Mouse (Mus musculus): ENCODE results near the gene Midn.
A peak's percentile ranks its signal among the peaks of the same experiment; 100 is the strongest.

Midn gene

DNA sequence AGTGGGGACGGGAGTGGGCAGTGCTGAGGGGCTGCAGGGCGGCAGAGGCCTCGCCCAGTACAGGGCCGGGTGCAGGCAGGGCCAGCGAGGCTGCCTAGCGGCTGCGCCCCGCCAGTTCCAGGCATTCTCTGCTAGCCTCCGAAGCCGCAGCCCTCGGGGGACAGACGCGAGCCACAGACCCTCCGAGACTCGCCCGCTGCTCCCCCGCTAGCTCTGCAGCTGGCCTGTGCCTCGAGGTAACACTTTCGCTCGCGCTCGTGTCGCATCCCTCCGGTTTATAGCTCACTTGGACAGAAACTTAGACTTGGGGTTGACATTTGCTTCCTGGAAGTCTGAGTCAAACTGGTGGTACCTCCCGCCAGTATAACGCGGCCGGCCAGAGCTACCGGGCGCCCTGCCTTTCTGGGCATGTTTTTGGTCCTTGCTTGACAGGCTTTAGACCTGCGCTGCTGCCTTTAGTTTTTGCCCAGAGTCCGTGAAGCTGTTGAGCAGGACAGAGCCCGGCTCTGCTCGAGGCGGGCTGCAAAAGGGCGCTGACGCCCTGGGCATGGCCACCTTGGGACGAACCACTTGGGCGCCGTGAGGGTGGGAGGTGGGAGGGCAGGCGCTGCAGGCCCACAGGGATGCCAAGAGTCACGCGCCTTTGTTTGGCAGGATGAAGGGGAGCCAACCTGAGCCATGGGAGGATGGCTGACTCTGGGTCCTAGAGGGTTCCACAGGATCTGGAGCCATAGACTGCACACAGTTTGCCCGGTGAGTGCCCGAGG is 23.9 kb downstream of the Midn start:
- DNase-seq (ENCODE audit: low spot score), result no peak

DNA sequence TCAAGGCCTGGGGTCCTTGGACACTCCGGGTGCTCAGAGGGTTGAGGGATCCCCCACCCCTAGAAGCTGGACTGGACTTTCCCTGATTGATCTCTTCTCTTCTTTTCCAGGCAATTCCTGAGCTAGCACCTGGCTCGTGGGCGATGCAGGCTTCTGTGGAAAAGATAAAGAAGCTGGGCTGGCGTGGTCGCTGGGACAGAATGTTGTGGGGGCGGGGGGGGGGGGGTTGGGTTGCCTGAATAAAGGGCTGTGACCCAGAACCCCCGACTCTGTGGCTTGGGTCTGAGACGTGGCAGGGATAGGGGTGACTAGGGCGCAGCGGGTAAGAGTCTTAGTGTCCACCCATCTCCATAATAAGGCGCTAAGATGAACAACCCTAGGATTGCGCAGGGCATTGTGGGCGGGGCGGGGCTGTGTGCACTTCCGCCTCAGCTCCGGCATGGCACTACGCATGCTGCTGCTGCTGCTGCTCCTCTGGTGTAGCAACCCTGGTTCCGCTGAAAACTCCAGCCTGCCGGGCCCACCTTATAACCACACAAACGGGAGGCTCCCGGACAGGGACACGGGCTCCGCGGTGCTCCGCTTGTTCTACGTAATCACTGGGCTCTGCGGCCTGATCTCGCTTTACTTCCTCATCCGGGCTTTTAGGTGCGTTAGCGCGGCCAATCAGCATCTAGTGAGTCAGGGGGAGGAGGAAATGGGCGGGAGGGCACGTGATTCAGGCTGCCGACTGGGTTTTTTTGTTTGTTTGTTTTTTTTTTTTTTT is 24.6 kb downstream of the Midn start, which contains the start of gene 1600002K03Rik:
Gene 1600002K03Rik, plus strand, starts transcription at position 418 of the 766 bp plus-strand sequence.
- DNase-seq (ENCODE audit: low spot score), result peak; percentile 88

DNA sequence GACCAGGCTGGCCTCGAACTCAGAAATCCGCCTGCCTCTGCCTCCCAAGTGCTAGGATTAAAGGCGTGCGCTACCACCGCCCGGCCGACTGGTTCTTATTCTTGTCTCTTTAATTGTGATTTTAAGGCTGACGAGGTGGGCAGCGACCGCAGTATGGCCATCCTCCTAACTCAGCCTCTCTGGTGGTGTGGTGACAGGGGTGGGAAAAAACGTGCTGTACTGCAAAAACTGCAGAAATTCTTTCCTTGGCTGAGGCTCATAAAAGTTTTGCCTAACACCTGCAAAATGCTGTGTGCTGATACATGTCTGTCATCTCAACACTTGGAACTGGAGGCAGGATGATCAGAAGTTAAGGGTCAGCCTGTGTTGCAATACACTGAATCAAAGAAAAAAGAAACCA is 25.3 kb downstream of the Midn start:
- no peak for DNase-seq (ENCODE audit: low spot score)

DNA sequence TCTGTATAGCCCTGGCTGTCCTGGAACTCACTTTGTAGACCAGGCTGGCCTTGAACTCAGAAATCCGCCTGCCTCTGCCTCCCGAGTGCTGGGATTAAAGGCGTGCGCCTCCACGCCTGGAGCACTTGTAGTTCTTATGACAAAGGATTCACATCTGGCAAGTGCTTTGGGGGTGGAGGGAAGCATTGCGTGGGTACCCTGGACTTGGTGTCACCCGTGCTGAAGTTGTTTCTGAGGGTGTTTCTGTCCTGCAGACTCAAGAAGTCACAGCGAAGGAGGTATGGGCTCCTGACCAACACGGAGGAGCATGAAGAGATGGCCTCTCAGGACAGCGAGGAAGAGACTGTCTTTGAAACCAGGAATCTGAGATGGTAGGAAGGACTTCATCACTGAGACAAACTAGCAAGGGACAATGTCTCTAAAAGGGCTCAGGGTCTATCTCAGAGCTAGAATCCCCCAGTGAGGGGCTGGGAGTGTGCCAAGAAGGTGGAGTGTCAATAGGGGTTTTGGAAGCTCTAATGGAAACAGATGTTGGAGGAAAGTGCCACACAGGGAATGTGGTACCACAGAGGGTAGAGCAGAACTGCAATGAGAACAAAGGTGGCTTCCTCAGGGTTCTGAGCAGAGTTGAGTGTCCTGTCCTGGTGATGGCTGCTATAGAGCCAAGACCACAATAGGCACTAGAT is 26.0 kb downstream of the Midn start:
- DNase-seq (ENCODE audit: low spot score), result no peak

DNA sequence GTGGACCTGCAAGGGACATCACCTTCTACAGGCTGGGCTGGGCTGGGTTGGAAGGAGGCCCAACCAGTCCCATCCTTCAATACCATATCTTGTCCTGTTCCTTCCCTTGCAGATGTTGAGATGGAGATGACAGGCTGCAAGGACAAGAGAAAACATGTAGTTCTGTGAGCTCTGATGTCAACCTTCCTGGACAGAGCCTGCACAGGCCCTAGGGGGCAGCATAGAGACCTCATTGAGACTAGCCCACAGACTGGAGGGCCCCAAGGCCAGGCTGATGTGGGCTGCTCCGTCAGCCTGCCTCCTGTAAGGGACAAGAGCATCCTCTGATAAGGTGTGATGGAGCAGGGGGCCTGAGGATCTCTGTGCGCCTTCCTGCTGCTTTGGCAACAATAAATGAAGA is 26.6 kb downstream of the Midn start:
- DNase-seq (ENCODE audit: low spot score), result no peak

DNA sequence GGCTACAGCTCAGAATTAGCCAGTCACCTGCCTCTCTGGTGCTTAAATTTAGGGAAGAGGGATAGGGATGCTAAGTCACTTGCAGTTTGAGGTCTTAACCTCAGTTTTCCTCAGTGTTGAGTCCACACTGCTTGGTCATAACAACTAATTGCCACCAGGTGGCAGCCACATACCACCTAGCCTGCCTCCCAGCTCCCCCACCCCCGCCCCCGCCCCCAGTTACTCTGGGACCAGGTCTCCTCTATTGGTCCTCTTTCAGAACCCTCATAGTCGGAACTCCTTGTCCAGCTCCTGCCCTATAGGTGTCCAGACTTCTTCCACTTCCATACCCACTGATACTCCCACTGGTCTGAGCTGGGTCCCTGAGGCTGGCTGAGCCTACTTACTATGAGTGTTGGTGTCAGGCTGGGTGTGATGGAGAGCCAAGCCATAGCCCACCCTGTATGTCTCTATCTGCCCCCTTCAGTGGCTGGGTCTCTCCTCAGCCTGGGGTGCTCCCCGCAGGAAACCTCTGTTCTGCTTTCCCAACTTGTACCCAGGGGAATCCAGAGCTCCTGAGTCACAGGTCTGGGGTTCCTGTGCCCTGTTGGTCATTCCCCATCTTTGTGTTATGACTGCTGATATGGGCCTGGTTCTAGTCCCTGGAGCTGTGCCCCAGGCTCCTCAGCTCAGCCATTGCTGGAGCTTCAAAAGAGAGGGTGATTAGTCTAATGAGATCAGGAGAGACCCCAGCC is 27.6 kb downstream of the Midn start:
- DNase-seq (ENCODE audit: low spot score), result no peak

DNA sequence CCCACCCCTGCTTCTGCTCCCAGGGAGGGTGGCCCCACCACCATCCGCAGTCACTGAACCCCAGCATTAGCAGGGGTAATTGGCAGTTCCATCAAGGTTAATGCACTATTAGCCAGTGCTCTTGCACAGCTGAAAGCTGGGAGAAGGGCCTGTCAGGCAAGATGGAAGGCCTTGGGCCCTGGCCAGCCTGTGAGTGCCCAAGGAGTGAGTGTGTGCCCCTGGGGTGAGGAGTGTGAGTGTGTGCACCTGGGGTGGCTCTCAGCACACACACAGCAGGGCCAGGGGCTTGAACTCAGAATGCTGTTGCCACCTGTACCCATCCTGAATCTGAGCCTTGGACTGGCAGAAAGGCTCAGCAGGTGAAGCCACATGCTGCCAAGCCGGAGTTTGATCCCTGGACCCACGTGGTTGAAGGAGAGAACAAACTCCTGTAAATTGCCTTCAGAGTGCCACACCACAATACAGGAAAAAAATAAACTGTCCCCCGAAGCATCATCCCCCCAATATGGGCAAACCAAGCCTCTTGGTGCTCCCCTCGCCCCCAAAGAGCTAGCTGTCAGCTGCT is 28.3 kb downstream of the Midn start:
- no peak for DNase-seq (ENCODE audit: low spot score)

DNA sequence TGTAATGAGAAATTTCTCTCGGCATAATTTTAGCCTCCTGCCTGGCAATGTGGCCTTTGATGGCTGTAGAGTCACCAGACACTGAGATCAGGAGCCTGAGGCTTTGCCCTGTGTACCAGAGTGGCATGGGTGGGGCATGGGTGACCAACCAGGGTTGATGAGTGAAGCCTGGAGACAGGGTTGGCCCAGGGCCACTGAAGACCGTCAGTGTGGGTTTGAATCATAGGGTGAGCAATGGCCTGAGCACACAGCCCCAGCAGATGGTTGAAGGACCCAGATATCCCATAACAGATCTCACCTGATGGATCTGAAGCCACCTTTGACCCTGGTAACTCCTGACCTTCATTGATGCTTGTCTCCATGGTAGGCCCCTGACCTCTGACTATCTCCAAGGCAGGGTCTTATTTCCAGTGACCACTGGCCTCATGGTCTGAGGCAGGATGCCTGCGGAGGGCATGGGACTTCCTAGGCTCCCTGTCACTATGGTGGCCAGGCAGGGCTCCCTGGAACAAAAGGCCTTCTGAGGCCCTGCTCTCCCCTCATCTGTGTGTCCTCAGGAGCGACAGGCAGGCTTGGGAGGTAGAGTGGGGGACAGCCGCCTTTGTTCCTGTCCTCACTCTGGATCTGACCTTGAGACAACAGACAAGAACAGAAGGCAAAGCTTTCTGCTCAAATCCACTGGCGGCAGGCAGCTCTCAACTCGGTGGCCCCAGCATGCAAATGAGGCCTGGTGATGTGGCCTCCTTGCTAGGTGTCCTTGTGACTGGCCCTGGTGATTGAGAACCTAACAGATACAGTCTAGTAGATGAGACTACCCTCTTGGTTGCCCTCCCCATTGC is 29.6 kb downstream of the Midn start:
- no peak for DNase-seq (ENCODE audit: low spot score)

DNA sequence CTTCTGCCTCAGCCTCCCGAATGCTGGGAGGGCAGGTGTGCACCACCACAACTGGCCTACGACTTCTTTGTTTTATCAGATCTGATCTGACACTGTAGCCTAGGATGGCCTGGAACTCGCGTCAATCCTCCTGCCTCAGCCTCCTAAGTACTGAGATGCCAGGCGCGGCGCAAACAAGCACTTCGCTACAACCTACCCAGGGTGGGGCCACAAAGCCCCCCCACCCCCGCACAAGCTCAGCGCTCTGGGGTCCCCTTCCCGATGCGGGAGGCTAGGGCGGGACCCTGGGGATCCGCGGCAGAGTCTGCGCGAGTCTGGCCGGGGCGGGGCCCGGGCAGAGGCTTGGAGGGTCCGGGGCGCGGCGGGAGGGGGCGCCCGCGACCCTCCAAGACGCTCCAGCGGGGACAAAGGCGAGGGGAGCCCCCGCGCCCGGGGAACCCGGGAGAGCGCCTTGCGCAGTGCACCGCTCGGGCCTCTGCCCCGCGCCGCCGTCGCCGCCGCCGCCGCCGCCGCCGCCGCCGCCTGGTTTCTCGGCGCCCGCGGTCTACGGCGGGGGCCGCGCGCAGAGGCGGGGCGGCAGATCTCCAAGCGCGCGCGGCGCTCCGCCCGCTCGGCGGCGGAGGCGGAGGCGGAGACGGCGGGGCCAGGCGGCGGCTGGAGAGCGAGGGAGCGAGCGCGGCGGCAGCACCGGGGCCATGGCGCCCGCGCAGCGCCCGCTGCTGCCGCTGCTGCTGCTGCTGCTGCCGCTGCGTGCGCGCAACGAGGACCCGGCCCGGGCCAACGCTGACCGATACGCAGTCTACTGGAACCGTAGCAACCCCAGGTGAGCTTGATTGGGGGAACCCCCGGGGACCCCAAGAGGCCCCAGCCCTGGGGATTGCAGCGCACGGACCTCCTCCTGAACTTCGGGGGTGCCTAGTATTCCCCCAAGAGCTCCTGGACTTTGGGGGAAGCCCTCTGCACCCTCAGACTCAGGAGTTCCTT is 31.3 kb downstream of the Midn start, which contains the start of gene Efna2:
Gene Efna2, plus strand, starts transcription at position 415 of the 984 bp plus-strand sequence.
- DNase-seq (ENCODE audit: low spot score), result no peak

DNA sequence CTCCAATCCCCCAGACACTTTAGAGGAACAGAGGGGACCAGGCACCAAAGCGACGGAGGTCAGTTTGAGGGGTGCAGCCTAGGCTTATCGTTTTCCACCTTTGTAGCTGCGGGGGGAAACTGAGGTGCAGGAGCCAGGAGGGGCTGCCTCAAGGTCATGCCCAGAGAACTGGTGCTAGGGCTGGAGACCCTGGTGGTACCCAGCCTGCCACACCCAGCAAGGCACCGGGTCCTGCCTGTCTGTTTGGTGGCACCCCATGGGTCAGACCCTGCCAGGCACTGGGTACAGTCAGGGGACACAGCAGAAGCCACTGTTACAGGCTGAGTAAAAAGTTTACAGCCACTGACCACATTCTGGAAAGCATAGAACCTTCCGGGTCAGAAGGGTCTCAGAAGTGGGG is 32.2 kb downstream of the Midn start:
- no peak for DNase-seq (ENCODE audit: low spot score)

DNA sequence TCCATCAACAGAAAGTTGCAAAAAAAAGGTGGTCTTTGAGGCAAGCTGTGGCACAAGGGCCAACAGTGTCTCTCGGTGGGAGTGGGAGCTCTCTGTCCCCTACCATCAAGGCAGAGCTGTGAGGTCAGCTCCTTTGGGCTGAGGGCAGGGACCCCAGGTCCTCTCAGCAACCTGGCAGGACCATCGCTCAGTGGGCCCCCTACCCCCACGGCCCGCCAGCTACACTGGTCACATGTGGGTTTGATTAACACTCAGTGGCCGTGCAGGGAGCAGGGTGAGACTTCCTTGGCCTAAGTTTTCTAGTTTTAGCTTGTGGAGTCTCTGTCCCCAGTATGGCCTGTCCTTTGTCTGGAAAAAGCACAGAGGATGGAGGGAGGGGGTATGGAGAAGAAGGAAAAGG is 32.8 kb downstream of the Midn start:
- no peak for DNase-seq (ENCODE audit: low spot score)

DNA sequence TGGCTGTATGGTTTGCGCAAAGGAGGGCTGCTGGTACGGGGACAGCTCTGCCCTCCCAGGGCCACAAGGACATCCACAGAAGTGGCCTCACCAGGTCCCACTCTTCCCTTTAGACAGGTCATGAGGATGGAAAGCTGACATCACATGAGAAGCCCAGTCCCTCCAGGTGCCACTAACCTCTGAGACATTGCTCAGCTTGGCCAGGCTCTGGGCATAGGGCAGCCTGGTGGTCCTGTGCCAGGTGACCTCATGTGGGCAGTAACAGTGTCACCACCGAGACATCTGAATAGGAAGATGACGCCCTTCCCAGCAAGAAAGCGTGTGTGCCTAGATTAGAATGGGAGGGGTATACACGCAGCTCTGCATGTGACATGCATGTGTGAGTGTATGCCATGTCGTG is 34.5 kb downstream of the Midn start:
- DNase-seq (ENCODE audit: low spot score), result no peak

DNA sequence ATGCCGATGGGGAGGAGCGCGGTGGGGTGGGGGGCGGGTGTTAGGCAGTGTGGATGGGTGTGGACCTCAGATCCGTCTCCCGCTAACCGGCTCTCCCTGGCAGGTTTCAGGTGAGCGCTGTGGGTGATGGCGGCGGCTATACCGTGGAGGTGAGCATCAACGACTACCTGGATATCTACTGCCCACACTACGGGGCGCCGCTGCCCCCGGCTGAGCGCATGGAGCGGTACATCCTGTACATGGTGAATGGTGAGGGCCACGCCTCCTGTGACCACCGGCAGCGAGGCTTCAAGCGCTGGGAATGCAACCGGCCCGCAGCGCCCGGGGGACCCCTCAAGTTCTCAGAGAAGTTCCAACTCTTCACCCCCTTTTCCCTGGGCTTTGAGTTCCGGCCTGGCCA is 38.6 kb downstream of the Midn start:
- no peak for DNase-seq (ENCODE audit: low spot score)

DNA sequence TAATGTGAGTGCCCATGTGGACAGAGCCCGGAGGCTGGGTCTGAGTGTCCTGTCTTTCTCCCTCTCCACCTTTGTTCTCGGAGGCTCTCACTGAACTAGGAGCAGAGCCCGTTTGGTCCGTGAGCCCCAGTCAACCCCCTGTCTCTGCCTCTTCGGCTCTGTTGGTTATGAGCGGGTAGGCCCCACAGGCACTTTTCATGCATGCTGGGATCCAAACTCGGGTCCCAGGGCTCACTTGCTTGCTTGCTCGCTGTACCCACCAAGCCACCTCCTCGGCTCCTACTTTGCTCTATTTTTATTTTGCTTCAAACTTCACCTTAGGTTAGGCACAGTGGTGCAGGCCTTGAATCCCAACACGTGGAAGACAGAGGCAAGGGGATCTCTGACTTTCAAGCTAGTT is 39.7 kb downstream of the Midn start:
- DNase-seq (ENCODE audit: low spot score), result no peak

DNA sequence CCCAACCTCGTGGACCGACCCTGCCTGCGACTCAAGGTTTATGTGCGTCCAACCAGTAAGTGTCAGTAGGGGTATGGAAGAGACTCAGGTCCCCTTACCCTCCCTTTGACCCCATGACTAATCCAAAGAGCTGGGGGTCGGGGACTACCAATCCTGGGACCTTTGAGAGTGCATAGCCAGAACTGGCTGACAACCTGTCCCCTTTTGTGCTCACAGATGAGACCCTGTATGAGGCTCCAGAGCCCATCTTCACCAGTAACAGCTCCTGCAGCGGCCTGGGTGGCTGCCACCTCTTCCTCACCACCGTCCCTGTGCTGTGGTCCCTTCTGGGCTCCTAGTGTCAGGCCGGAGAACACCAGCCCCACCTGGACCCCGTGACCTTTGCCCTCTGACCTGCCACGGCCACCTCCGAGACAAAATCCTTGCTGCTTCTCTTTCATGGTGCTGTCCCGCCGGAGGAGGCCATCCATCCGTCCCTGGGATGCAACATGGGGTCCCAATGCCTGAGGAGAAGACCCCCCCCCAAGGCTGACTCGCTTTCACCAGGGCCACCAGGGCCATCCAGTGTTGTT is 40.5 kb downstream of the Midn start:
- DNase-seq (ENCODE audit: low spot score), result no peak

DNA sequence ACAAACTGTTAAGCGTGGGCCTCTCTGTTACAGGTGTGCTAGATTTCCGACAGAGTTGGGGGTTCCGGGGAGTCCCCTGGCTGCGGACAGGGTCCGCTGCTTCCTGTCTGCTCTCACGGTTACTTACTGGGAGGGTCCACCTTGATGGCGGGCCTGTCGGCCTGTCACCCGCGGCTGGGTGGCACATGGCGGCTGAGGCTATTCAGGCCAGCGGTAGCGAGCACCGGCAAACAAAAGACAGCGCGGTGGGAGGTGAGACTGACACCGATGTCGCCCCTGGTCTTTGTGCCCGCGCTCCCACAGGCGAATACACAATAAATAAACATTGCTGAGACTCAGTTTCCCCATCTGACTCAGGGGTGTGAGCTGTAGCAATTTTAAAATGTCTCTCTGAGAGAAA is 41.9 kb downstream of the Midn start:
- no peak for DNase-seq (ENCODE audit: low spot score)

DNA sequence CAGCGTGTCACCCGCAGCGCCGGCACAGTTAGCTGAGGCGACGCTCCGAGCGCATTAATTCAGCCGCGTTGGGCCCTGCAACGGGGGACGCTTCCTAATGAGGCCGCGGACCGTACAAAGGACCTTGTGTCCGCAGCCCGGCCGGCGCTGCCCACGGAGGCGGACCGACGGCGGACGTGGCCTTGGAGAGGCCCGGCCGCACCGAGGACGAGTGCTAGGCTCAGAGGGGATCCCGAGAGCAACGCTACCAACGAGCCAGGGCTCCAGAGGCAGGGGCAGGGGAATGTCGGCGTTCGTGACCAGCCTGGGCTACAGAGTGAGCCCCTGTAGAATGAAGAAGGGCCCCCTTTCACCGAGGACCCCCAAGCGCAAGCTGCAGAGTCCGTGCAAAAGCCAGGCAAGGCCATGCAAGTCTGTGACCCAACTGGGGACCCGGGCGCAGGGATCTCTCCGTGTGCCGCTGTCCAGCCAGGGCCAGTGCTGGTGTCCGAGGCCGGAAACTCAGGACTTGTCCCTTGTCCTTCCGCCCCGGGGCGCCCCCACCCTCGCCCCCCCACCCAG is 42.5 kb downstream of the Midn start:
- no peak for DNase-seq (ENCODE audit: low spot score)

DNA sequence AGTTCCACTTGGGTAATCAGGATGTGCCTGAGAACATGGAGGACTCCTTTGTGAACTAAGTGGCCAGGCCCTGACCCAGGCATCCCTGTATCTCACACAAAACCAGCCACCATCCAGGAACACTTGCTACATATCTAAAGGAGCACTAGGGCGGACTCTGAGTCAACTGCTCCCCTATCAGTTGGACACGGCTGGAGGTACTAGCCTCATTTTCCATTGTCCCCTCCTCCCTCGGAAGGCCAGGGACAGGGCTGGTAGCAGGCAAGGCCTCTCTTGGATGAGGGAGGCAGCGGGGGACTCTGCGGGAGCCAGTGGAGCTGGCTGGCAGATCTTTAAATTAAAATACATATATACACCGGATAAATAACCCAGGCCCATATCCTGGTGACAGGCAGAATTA is 45.9 kb downstream of the Midn start:
- no peak for DNase-seq (ENCODE audit: low spot score)

DNA sequence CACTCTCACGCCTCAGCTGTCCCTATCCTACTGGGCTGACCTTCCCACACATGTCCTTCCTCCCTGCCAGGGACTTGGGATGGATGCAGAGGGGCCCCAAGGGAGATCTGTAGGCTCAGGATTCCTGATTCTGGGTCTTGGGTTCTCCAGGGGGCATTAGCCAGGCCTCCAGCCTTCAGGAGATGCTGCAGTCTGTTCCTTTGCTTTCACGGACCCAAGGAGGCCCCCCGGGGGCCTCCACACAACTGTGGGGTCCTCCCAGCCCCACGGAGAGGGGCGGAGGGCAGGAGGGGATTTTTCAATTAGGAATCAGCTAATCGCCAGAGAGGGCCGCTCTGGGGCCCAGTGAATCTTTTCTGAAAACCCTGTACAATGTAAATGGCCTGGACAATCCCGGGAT is 46.4 kb downstream of the Midn start:
- no peak for DNase-seq (ENCODE audit: low spot score)

All from c-Kit-positive CD71-positive TER-119-positive erythroid progenitor cells, embryonic 14.5 days (primary cell).